Comparison of ENCODE assay signal across 10 mouse cellular contexts in the genomic region with DNA sequence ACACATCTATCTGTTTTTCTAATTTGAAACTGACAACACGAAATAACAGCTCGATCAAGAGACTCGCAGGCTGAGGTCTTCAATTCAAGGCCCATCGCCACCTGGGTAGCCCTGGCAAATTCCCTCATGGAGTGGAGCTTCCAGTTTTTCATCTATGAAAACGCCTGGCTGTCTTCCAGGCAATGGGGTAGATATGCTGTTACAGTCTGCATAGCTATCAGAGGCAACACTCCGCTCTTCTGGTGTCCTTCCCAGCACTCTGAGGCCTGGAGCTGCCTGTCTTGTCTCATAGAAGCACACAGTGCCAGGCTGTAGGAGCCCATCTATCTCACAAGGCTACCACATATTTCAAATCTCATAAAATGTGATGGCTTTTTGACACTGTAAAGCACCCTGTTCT.
DNase-seq lines count a peak whose midpoint lies in the region; ATAC-seq lines count a peak whose summit lies in the region.
"Had no signal": no experiment of that assay in that cellular context is flagged by ENCODE, and none has a peak within 500 bp of the region (broad histone marks: within the 10 kb centered on the region; RNA-seq: fewer than 3 reads in every experiment).

No protein-coding gene starts in this region.

- no peak overlapping the region for H3K4me3 ChIP-seq in heart, embryonic 11.5 days (ENCODE audit: low read depth, low read length)
- no peak overlapping the region for H3K4me3 ChIP-seq in midbrain, embryonic 16.5 days (ENCODE audit: low read depth, low read length)
- no peak overlapping the region for H3K4me3 ChIP-seq in midbrain, embryonic 15.5 days
- no peak overlapping the region for H3K4me3 ChIP-seq in forebrain, embryonic 15.5 days
- H3K4me3 ChIP-seq in hindbrain, embryonic 16.5 days (ENCODE audit: low read length) = no peak overlapping the region
- H3K4me3 ChIP-seq in kidney, embryonic 14.5 days (ENCODE audit: low read length) = no peak overlapping the region

- H3K9me3 ChIP-seq in heart, embryonic 11.5 days (replicated peaks; ENCODE audit: control insufficient read depth, low read length) = no peaks in the 10 kb centered on the region
- H3K9me3 ChIP-seq in midbrain, embryonic 16.5 days (replicated peaks; ENCODE audit: control insufficient read depth, low read length, poor library complexity, severe bottlenecking) = no peaks in the 10 kb centered on the region
- no peaks in the 10 kb centered on the region for H3K9me3 ChIP-seq in midbrain, embryonic 15.5 days
- H3K9me3 ChIP-seq in forebrain, embryonic 15.5 days = no peaks in the 10 kb centered on the region
- H3K9me3 ChIP-seq in hindbrain, embryonic 16.5 days (ENCODE audit: control insufficient read depth, low read length) = no peaks in the 10 kb centered on the region
- H3K9me3 ChIP-seq in kidney, embryonic 14.5 days (ENCODE audit: control insufficient read depth, low read length) = no peaks in the 10 kb centered on the region

- peak overlapping the region; percentile 70 for H3K27ac ChIP-seq in heart, embryonic 11.5 days (ENCODE audit: low read depth, low read length)
- H3K27ac ChIP-seq in midbrain, embryonic 16.5 days (ENCODE audit: low read length) = no peak overlapping the region
- H3K27ac ChIP-seq in midbrain, embryonic 15.5 days = no peak overlapping the region
- H3K27ac ChIP-seq in forebrain, embryonic 15.5 days (replicated peaks) = peak overlapping the region; percentile 33; the same call in 1 of the 2 replicates
- H3K27ac ChIP-seq in hindbrain, embryonic 16.5 days (ENCODE audit: low read depth, low read length) = no peak overlapping the region
- H3K27ac ChIP-seq in kidney, embryonic 14.5 days (ENCODE audit: low read depth, low read length) = no peak overlapping the region
- H3K27ac ChIP-seq: liver, embryonic 14.5 days had no signal

- H3K4me2 ChIP-seq in heart, embryonic 11.5 days = no peak overlapping the region
- no peak overlapping the region for H3K4me2 ChIP-seq in midbrain, embryonic 16.5 days (ENCODE audit: low read length)
- H3K4me2 ChIP-seq in midbrain, embryonic 15.5 days = no peak overlapping the region
- no peak overlapping the region for H3K4me2 ChIP-seq in forebrain, embryonic 15.5 days (replicated peaks)
- H3K4me2 ChIP-seq in hindbrain, embryonic 16.5 days (ENCODE audit: low read length) = no peak overlapping the region
- no peak overlapping the region for H3K4me2 ChIP-seq in kidney, embryonic 14.5 days (replicated peaks; ENCODE audit: low read depth, low read length)

- WGBS in heart, embryonic 11.5 days (ENCODE audit: insufficient replicate concordance) = 52% methylated on average over 6 of the region's 6 CpGs
- WGBS in midbrain, embryonic 16.5 days = 71% methylated on average over 6 of the region's 6 CpGs
- 76% methylated on average over 6 of the region's 6 CpGs for WGBS in midbrain, embryonic 15.5 days
- WGBS in forebrain, embryonic 15.5 days = 61% methylated on average over 6 of the region's 6 CpGs
- WGBS in hindbrain, embryonic 16.5 days = 49% methylated on average over 6 of the region's 6 CpGs
- 87% methylated on average over 6 of the region's 6 CpGs for WGBS in kidney, embryonic 14.5 days

- no peaks in the 10 kb centered on the region for H3K27me3 ChIP-seq in heart, embryonic 11.5 days (ENCODE audit: control insufficient read depth, insufficient read depth, low read length)
- no peaks in the 10 kb centered on the region for H3K27me3 ChIP-seq in midbrain, embryonic 16.5 days (ENCODE audit: control insufficient read depth, insufficient read depth, low read depth, low read length)
- no peaks in the 10 kb centered on the region for H3K27me3 ChIP-seq in midbrain, embryonic 15.5 days (replicated peaks)
- H3K27me3 ChIP-seq in forebrain, embryonic 15.5 days = no peaks in the 10 kb centered on the region
- no peaks in the 10 kb centered on the region for H3K27me3 ChIP-seq in hindbrain, embryonic 16.5 days (replicated peaks; ENCODE audit: control insufficient read depth, insufficient read depth, low read length)
- H3K27me3 ChIP-seq in kidney, embryonic 14.5 days (ENCODE audit: control insufficient read depth, insufficient read depth, low read length) = no peaks in the 10 kb centered on the region

- H3K36me3 ChIP-seq in heart, embryonic 11.5 days (ENCODE audit: control insufficient read depth, insufficient read depth, low read length) = no peaks in the 10 kb centered on the region
- H3K36me3 ChIP-seq in midbrain, embryonic 16.5 days (ENCODE audit: control insufficient read depth, insufficient read depth, low read length) = no peaks in the 10 kb centered on the region
- no peaks in the 10 kb centered on the region for H3K36me3 ChIP-seq in midbrain, embryonic 15.5 days (replicated peaks)
- no peaks in the 10 kb centered on the region for H3K36me3 ChIP-seq in forebrain, embryonic 15.5 days
- no peaks in the 10 kb centered on the region for H3K36me3 ChIP-seq in hindbrain, embryonic 16.5 days (ENCODE audit: control insufficient read depth, insufficient read depth, low read length)
- H3K36me3 ChIP-seq in kidney, embryonic 14.5 days (ENCODE audit: control insufficient read depth, insufficient read depth, low read length) = no peaks in the 10 kb centered on the region

- no peak overlapping the region for H3K9ac ChIP-seq in heart, embryonic 11.5 days (ENCODE audit: low read depth, low read length)
- no peak overlapping the region for H3K9ac ChIP-seq in midbrain, embryonic 16.5 days (ENCODE audit: low read depth, low read length)
- H3K9ac ChIP-seq in midbrain, embryonic 15.5 days = no peak overlapping the region
- H3K9ac ChIP-seq in forebrain, embryonic 15.5 days (replicated peaks) = no peak overlapping the region
- H3K9ac ChIP-seq in hindbrain, embryonic 16.5 days (ENCODE audit: low read depth, low read length) = no peak overlapping the region
- H3K9ac ChIP-seq in kidney, embryonic 14.5 days (ENCODE audit: low read depth, low read length) = no peak overlapping the region
- H3K9ac ChIP-seq: liver, embryonic 14.5 days had no signal

- DNase-seq in heart, adult 8-10 months (ENCODE audit: low spot score) = no peak
- DNase-seq in embryo, embryonic 11 days = no peak
- DNase-seq: kidney, adult 8-10 months had no signal

- ATAC-seq in heart, embryonic 11.5 days (replicated peaks; ENCODE audit: insufficient number of reproducible peaks, low FRiP score, low TSS enrichment) = no peak
- ATAC-seq in midbrain, embryonic 16.5 days = 0 out of 2 replicates have a peak, but pooled peaks have one; percentile 38
- ATAC-seq in midbrain, embryonic 15.5 days (replicated peaks) = no peak
- peak; percentile 45; the same call in 1 of the 2 replicates for ATAC-seq in forebrain, embryonic 15.5 days (replicated peaks)
- ATAC-seq in hindbrain, embryonic 16.5 days = 0 out of 2 replicates have a peak, but pooled peaks have one; percentile 13
- no peak for ATAC-seq in kidney, embryonic 14.5 days (ENCODE audit: low FRiP score, low TSS enrichment)

- peaks cover 29% of the 10 kb centered on the region for H3K4me1 ChIP-seq in heart, embryonic 11.5 days (ENCODE audit: control insufficient read depth, insufficient read depth, low read length)
- peaks cover 9% of the 10 kb centered on the region for H3K4me1 ChIP-seq in midbrain, embryonic 16.5 days (ENCODE audit: control insufficient read depth, insufficient read depth, low read length)
- peaks cover 21% of the 10 kb centered on the region for H3K4me1 ChIP-seq in midbrain, embryonic 15.5 days
- peaks cover 36% of the 10 kb centered on the region for H3K4me1 ChIP-seq in forebrain, embryonic 15.5 days
- H3K4me1 ChIP-seq in hindbrain, embryonic 16.5 days (ENCODE audit: control insufficient read depth, insufficient read depth, low read depth, low read length) = peaks cover 5% of the 10 kb centered on the region
- H3K4me1 ChIP-seq in kidney, embryonic 14.5 days (ENCODE audit: control insufficient read depth, insufficient read depth, low read length) = peaks cover 11% of the 10 kb centered on the region

Comparison
In these comparisons a context has a peak if more than half of its experiments do, and no peak if none do; other contexts are left out.
1. ATAC-seq: peak in midbrain, embryonic 16.5 days (single experiment), forebrain, embryonic 15.5 days (single experiment) and hindbrain, embryonic 16.5 days (single experiment); none in heart, embryonic 11.5 days (single experiment), midbrain, embryonic 15.5 days (single experiment) and kidney, embryonic 14.5 days (single experiment).
2. H3K27ac ChIP-seq: peak in heart, embryonic 11.5 days (single experiment) and forebrain, embryonic 15.5 days (single experiment); none in midbrain, embryonic 16.5 days (single experiment), midbrain, embryonic 15.5 days (single experiment), hindbrain, embryonic 16.5 days (single experiment) and kidney, embryonic 14.5 days (single experiment).